Mouse (Mus musculus) right cerebral cortex, adult 18-20 months (tissue): ENCODE measurements at regions not wholly inside any gene's neighbourhood (a gene's known extent, or its start where the extent isn't known, plus 50 kb on each side); places are given as distances from the start of the nearest gene placed in this dataset.
A peak's percentile ranks its signal among the peaks of the same experiment; 100 is the strongest.
"Not testable (repeated sequence)": the region's sequence is repeated elsewhere in the genome, so short reads cannot be mapped to it uniquely, and the experiment has no call there.

ENCODE experiments used
- DNase-seq: peaks from one replicate; pipeline ENCODE4 v3.0.0; 2022; ENCODE audit warnings: mixed read lengths

DNA sequence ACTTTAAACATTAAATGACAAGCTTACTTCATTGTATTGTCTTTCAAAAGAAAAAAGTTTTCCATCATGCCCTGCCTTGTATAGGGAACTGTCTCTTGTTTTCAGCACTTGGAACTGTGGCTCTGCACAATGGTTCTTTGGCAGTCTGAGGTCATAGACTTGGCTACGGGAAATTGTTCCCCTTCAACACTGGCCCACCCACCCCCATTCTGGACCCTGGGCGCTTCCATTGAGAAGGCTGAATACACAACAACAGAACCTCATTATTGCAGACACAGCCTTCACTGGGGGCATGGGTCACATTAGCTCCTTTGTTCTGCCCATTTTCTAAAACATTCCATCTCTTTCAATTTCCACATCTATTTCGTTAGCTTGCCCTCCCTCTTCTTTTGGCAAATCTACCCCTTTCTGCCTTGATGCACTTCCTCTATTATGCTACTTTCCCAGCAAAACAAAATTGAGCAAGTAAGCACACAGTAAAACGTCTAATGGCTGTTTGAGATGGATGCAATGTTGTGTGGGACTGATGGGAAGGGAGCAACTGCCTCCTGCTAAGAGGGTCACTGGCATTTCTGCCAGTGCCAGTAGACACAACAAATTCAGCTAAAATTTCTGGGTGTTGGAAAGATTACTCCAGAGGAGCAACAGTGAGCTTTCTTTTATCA lies 136.0 kb upstream of the Mad2l1 start:
- DNase-seq: peak; percentile 7

DNA sequence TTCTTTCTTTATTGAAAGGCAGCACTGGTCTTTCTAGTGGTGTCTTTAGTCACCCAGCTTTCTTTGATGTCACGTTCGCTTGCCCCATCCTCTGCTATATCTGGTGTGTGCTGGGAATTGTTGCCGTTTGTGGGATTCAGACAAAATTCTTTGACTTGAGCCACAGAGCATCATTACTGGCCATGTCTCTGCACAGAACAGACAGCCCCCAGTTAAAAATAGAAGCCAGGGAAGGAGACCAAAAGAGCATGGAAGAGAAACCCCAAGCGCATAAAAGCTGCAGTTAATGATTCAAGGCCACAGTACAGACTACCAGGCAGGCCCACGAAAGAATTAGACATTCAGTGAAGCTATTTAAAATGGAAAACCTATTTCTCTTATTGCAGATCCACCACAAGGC lies 133.7 kb upstream of the Mad2l1 start:
- DNase-seq: no peak

GRCm38 (mm10) chr6:66401868-66402440 lies 133.2 kb upstream of the Mad2l1 start:
- no peak for DNase-seq

DNA sequence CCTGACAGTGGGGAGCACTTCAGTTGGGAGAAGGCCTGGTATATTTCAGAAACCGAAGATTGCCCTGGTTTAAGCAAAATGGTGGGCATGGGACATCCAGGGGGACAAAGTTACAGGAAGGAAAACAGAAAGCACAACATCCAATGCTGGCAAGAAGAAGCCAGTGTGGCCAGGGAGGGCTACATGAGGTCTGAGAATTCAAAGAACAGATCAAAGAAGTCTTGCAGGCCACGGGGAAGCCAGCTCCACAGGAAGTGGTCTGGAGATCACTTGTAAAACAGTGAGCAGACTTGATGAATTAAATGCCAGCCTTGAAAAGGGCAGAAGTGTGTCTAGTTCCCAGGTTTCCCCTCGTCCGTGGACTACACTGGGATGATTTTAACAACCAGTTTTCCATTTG lies 120.4 kb upstream of the Mad2l1 start:
- DNase-seq: no peak

- no peak for DNase-seq
Observed at GRCm38 (mm10) chr6:66419452-66420041, 115.6 kb upstream of the Mad2l1 start.

- DNase-seq: no peak
Observed at GRCm38 (mm10) chr6:66428370-66428769, 106.8 kb upstream of the Mad2l1 start.

GRCm38 (mm10) chr6:66450408-66450807 lies 84.8 kb upstream of the Mad2l1 start:
- DNase-seq: not testable (repeated sequence)

GRCm38 (mm10) chr6:66458172-66458571 lies 77.0 kb upstream of the Mad2l1 start:
- DNase-seq: no peak

GRCm38 (mm10) chr6:66464540-66464939 lies 70.7 kb upstream of the Mad2l1 start:
- no peak for DNase-seq

GRCm38 (mm10) chr6:66465137-66465853 lies 69.9 kb upstream of the Mad2l1 start:
- DNase-seq: no peak

DNA sequence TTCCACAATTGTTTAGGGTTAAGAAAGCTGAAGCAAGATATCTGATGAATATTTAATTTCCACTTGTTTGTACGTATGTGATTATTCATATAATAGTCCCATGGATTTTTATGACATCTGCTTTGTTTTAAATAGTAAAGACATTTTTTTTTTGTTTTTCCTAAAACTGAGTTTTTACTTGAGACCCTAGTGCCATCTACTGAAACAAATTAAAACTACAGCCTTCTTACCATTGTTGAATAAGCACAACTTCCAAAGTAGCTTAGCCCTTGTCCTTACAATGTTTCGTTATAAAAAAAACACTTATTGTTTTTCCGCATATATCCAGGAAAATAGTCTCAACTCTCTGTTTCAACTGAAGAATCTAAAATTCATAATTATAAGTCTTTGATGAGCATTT lies 68.4 kb upstream of the Mad2l1 start:
- no peak for DNase-seq

GRCm38 (mm10) chr6:66470627-66471249 lies 64.5 kb upstream of the Mad2l1 start:
- no peak for DNase-seq

GRCm38 (mm10) chr6:66471786-66472185 lies 63.4 kb upstream of the Mad2l1 start:
- DNase-seq: no peak

- no peak for DNase-seq
Observed at GRCm38 (mm10) chr6:66472697-66473096, 62.5 kb upstream of the Mad2l1 start.

DNA sequence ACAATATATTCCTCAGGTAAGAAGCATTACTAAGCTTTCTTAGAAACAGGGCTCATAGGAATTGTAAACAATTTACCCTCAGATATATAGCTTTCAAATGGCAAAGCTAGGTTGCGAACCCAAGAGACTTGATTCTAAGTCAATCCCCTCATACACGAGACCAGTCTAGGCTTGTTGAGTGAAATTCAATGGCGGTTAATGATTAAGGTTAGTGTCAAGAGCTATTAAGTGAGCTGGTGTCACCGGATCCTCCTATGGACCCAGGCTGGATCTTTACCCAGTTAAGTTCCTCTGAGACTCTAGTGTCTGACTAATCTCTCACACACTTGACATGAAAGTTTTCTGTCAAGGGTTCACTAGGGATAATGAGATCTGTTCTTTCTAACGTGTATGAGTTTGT lies 57.6 kb upstream of the Mad2l1 start:
- DNase-seq: no peak

DNA sequence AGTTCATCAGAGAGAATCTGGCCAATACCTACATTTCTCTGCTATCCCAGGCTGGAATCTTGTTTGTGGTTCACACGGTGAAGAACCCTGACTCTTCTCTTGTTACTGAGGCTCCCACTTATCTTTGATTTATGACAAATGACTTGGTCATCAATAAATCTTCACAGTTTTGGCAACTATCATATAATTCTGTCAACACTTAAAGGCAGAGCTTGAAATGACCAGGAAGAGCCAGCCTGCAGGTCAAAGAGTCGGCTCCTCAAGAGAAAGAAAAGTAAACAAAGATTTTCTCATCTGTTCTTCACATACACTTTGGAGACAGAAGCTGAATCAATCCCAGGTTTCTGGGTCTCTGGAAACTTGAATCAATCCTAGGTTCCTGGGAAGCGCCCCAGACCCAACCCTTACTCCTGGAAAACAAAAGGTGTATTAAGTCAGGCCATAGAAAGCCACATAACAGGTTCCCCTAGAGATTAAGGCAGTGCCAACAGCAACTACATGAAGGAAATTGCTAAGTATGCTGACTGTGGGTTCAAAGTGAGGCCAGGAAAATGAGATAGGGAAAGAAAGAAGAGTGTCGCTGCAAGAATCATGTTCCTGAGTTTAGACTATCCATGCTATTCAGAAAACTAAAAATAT lies 56.7 kb upstream of the Mad2l1 start:
- no peak for DNase-seq

GRCm38 (mm10) chr6:66479576-66479975 lies 55.6 kb upstream of the Mad2l1 start:
- DNase-seq: no peak

- DNase-seq: no peak
Observed at GRCm38 (mm10) chr6:66480207-66480606, 55.0 kb upstream of the Mad2l1 start.

DNA sequence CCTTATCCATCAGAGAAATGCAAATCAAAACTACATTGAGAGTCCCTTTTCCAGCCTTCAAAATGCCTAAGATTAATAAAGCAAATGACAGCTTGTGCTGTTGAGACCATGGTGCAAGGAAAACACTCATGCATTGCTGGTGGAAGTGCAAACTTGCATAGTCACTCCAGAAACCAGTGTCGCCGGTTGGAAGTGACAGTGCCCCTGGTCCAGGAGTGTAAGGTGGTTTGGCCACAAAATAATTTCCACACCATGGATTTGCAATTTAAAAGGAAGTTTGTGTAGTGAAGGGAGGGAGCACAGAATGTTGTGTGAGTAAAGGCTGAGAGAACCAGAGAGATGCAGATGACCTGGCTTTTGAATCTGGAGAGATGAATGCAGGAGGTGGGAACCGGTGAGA lies 52.4 kb upstream of the Mad2l1 start:
- no peak for DNase-seq
